Mouse (Mus musculus): ENCODE results near the gene Agbl4.

- no peak for TF ChIP-seq CTCF (IDR thresholded peaks at IDR 0.05; ENCODE audit: extremely low read depth, insufficient read depth, low read length)
- no peak for TF ChIP-seq POLR2A (IDR thresholded peaks at IDR 0.05; ENCODE audit: extremely low read depth, insufficient read depth, low read length)
Measured at GRCm38 (mm10) chr4:111255499-111255898, 858.0 kb downstream of the Agbl4 start.

Data from cortical plate, adult 2 months (tissue).